Mouse (Mus musculus) cortical plate, adult 2 months (tissue): Measurements from ENCODE around the gene Arv1.

Source experiments
- CTCF ChIP-seq: fragments of 200-500 bp; IDR thresholded peaks from 2 replicates; pipeline ENCODE4 v1.5.1; 2011; ENCODE audit warnings: mild to moderate bottlenecking, control low read depth, low read length; ENCODE audit not compliant: insufficient read depth; ENCODE audit errors: extremely low read depth
- POLR2A ChIP-seq: fragments of 200-500 bp; IDR thresholded peaks from 2 replicates; pipeline ENCODE4 v1.6.1; 2011; ENCODE audit warnings: mild to moderate bottlenecking, low read length, control low read depth; ENCODE audit not compliant: insufficient read depth; ENCODE audit errors: extremely low read depth

GRCm38 (mm10) chr8:124754101-124754791 lies 32.3 kb downstream of the Arv1 start:
- TF ChIP-seq CTCF (no peak), POLR2A (no peak)
